Mouse (Mus musculus) right cerebral cortex, postnatal 25 days (tissue): ENCODE results near the gene Tuba8.

Source experiments
- DNase-seq: peaks from one replicate; pipeline ENCODE4 v3.0.0; 2022

Tuba8 gene

GRCm38 (mm10) chr6:121236386-121236785 lies 25.9 kb downstream of the Tuba8 start:
- no peak for DNase-seq

DNA sequence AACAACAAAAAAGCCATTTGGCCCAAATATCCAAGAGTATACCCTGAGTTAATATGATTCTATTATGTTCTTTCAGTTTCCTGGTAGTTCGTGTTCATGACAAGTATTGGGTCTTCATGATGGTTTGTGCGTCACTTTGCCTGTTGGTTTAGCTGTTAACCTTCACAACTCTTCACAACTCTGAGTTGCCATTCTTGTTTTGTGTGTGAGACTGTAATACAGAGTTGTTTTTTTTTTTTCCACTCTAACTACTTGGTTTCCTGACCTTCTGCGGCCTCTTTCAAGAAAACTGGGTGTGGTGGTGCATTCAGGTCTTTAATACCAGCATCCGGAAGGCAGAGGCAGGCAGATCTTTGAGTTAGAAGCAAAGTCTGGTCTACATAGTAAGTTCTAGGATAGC lies 27.7 kb downstream of the Tuba8 start:
- no peak for DNase-seq

- DNase-seq = no peak
Observed at GRCm38 (mm10) chr6:121241780-121242179, 31.3 kb downstream of the Tuba8 start.

GRCm38 (mm10) chr6:121243161-121243560 lies 32.7 kb downstream of the Tuba8 start:
- no peak for DNase-seq

DNA sequence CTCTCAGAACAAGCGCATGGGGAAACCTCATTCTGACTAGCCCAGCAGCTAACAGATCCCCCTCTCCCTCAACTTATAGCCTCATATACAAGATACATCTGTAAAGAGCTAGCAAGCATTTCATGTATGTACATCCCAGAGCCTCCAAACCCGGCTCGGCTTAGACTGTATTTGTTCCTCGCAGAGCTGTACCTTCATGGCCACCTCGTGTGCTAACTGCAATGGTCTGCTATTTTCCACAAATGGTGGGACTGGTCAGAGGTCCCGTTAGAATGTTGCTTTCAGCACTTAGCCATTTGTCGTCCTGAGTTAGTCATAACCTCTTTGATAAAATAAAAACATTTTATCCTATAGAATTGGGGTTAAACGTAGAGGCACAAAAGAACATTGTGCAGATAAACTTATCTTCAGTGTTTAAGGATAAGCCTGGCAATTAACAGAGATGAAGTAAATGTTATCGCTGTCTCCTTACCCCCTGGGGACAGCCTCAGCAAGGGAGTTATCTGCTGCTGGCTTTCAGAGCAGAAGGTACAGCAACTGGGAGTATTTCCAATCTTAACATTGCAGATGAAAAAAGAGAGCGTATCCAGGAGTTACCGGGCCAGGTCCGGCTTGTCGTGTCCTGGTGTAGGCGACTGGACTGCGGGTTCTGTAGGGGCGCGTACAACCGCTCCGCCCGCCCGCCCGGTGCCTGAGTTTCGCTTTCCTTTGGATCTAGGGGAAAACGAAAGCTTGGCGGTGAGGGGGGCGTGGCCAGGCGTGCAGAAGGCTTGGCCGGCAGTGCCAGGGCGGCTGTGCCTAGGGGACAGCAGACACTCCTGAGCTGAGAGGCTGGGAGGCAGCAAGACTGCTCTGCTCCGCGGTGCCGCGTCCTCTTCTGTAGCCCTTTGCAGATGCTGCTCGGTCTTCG lies 34.9 kb downstream of the Tuba8 start, which contains the start of gene Usp18:
Gene Usp18, plus strand, starts transcription at position 780 of the 910 bp plus-strand sequence.
- peak; percentile 64 for DNase-seq

DNA sequence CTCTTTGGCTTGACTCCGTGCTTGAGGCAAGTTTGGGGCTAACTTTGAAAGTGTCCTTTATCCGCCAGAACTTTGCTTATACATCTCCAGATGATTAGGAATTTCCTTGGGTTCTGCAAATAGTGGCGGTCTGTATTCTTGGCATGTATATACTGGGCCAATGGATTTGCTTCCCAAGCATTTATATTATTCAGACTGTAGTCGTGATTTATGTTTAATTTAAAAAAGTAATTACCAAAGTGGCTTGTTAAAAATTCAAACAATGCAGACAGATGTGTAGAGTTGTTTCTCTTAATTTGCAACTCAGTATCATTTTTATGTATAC lies 35.5 kb downstream of the Tuba8 start:
- no peak for DNase-seq

GRCm38 (mm10) chr6:121250406-121250805 lies 39.9 kb downstream of the Tuba8 start:
- DNase-seq = no peak

DNA sequence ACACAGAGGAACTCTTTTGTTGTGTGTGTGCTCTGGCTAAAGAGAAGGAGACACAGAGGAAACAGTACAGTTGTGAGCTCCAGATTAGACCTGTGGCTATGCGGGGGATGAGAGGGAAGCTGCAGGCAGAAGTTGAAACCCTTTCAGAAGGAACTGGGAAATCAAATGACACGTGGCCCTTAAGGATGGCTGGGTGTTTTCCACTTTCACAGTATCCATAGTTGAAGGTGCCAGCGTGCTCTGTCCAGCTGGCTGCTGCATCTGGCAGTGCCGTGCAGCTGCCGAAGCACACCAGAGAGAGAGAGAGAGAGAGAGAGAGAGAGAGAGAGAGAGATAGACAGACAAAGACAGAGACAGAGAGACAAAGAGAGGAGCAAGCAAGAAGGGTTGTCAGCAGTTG lies 40.8 kb downstream of the Tuba8 start:
- no peak for DNase-seq

DNA sequence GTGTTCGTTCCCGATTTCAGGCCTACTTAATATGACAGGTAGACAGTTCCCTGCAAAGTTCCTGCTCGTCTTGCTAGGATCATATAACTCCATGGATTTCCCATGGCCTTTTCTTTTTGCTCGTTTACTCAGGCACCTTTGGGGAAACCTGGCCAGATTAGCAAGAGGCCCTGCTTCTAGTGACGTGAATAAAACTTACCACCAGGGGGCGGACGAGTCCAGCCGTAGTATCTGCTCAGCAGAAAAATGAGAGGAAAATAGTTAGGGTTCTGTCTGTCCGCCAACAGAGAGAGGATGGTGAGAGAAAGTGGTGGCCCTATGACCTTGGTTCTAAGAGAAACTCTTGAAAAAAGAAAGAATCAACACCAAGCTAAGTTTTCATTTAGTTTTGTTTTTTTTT lies 50.1 kb downstream of the Tuba8 start:
- peak; percentile 58 for DNase-seq

GRCm38 (mm10) chr6:121261233-121261632 lies 50.7 kb downstream of the Tuba8 start:
- DNase-seq = no peak

DNA sequence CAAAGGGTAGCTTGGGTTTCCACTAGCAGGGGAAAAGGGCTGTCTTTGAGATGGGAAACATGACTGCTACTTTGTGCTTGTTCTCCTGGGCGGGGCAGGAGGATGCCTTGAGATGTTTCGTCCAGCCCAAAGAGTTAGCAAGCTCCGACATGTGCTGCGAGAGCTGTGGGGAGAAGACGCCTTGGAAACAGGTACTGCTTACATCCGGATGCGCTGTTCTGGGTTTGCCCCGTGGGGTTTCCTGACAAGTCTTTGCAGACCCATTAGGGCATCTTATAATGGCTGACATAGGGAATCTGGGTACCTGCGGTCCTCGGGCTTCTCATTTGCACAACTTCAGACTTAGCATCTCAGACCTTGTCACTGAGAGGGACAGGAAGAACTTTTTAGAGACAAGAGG lies 51.5 kb downstream of the Tuba8 start:
- DNase-seq = no peak

DNA sequence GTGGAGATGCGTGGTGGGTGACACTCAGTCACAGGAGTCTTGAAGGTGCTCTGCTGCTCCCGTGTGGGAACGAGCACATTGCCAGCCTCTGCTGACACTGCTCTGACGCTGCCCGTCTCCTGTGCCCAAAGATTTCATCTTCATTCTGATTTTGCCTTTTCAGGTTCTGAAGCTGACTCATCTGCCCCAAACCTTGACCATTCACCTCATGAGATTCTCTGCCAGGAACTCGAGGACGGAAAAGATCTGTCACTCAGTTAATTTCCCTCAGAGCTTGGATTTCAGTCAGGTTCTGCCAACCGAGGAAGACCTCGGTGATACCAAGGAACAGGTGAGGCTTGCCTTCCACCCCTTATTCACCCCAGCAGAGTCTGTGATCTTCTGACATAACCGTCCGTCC lies 52.0 kb downstream of the Tuba8 start:
- DNase-seq = no peak

- no peak for DNase-seq
Observed at GRCm38 (mm10) chr6:121270156-121270555, 59.7 kb downstream of the Tuba8 start.

DNA sequence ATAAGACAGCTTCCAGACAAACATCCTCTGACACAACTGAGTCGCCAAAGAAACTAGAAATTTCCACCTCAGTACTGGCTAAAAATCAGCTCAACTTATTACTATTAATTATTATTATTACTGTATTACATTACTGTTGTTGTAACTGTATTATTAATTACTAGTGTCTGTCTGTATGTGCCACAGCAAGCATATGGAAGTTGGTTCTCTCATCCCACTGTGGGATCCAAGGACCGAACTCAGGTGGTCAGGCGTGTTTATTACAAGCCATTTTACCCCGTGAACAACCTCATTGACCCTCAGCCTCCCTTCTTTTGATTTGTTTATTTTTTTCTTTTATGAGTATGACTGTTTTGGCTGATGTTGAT lies 61.2 kb downstream of the Tuba8 start:
- DNase-seq = no peak

DNA sequence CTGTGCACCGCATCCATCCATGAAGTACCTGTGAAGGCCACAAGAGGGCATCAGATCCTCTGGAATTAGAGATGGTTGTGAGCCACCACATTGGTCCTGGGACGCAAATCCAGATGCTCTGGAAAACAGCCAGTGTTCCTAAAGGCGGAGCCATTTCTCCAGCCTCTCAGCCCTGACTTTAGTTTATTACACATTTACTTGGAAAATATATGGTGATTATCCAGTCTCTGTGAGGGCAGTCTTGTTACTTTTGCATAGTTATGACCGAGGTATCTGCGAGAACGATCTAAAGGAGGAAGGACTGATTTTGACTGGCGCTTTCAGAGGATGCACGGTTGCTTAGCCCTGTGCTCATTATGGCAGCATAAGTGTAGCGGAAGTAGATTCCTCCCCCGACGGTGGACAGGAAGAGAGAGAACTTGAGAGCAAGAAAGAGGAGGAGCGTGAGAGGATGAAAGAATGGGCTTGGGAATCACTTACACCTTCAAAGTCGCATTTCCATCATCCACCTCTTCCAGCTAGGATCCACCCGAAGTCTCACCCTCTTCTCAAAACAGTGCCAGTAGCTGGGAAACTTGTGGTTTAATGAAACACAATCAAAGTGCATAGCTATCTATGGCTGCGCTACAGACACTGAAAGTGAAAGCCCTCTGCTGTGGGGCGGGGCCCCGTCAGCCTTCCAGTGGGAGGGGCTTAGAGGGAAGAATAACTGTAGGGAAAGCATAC lies 61.7 kb downstream of the Tuba8 start:
- peak; percentile 75 for DNase-seq

DNA sequence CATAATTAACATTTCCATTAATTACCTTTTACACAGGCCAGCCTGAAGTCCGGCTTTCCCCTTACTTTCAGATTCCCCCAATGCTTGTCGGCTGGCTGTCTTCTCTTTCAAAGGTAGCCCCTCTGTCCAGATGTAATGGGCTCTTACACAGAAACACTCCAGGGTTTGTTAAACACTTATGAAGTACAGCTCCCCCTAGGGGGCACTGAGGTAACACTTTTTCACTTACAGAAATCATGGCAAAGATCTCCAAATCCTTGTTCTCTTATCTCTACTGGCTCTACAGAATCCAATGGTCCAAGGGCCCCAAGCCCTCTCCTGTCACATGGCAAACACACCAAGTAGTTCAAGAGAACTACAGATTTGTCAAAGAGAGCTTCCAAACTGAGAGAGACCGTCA lies 63.9 kb downstream of the Tuba8 start:
- no peak for DNase-seq
